Mouse (Mus musculus): ENCODE data around the gene Tnpo1. TPM values are rescaled to one million over a fixed set of nuclear protein-coding genes. Genes with fewer than 3 reads are reported as not detected.

The Tnpo1 gene
- 24.7 and 28.9 TPM in 2 replicates for polyA plus RNA-seq (2015; fragmentation: Nextera tagmentation; extraction: Ambion mirVana)

DNA sequence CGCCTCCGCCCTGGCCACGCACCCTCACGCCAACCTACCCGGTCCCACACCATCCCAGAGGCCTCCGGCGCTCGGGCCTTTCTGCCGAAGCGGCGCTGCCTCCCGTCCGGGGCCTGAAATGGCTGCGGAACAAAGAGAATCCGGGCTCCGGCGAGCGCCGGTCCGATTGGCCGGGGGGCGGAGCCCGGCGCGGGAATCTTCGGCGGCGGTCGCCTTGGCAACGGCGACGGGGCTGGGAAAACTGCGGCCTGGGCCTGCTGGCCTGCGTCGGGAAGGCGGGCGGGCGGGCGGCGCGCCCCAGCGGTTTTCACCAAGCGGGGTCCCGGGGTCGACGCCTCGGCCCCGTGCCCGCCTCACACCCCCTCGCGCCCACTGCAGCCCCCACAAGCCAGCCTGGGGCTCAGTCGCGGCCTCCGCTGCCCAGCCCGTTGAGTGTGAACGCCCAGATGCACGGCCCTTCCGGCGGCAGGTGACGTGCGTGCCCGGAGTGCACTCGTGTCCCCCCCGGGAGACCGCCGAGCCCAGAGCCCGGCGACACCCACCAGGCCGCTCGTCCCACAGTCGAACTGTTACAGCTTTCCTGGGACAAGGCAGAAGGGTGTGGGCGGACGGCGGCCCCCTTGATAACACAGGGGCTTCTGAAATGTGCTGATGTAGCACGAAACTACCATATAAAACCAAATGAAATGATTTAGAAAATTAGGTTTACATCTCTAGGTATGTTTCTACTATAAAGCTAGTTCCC, at the start of gene Tnpo1:
Gene Tnpo1, minus strand, starts transcription at position 172 of the 745 bp plus-strand sequence.

DNA sequence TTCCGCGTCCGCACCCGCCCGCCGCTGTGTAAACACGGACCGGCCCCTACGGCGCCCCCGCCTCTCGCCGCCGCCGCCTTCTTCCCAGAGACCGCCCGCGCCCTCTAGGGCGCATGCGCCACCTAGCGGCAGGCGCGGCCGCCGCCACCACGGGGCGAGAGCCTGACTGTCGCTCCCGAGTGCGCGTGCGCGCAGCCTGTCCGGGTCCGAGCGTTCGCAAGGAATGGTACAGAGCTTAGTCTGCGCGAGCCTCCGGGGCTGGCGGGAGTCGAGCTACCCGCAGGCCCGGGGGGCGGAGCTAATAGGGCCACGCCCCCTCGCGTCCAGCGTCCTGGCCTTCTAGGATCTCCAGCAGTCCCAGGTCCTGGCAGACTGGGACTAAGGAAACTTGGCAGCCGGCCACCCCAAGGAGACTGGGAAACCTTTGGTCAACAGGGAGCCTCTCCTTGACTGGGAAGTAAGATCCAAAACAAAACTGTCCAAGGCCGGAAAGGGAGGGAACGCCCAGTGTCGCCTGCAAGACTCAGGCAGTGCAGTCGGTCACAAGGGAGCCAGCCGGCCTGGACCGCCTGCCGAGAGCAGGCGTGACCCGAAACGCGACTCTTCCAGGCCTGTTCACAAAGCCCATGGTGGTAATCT, 110.9 kb downstream of the Tnpo1 start, which contains the start of gene Fcho2:
Gene Fcho2, minus strand, starts transcription at position 303 of the 639 bp plus-strand sequence.

Other genes starting within 250 kb of the Tnpo1 start
- 0.14 and 0.35 TPM in 2 replicates for gene Tmem171, start 231.6 kb downstream of the Tnpo1 start, polyA plus RNA-seq (2015; fragmentation: Nextera tagmentation; extraction: Ambion mirVana)
- gene Fcho2, start 110.9 kb downstream of the Tnpo1 start, polyA plus RNA-seq (2015; fragmentation: Nextera tagmentation; extraction: Ambion mirVana) = 23.5 and 30.2 TPM in 2 replicates
- not detected in 2 replicates for gene 1700024P04Rik, start 58.2 kb upstream of the Tnpo1 start, polyA plus RNA-seq (2015; fragmentation: Nextera tagmentation; extraction: Ambion mirVana)